Mouse (Mus musculus) E14TG2a.4 (cell line): ENCODE results near the gene Ikzf5.

Experiments used
- CTCF ChIP-seq: conservative IDR thresholded peaks from 2 replicates; pipeline ENCODE4 v1.5.1; 2014; ENCODE audit warnings: low read length
- NANOG ChIP-seq: IDR thresholded peaks from 2 replicates; pipeline ENCODE4 v1.6.1; 2014; ENCODE audit warnings: borderline replicate concordance, low read length, mixed read lengths
- POU5F1 ChIP-seq: IDR thresholded peaks from 2 replicates; pipeline ENCODE4 v1.6.1; 2014; ENCODE audit warnings: low read length, borderline replicate concordance

- TF ChIP-seq CTCF (no peak), NANOG (no peak), POU5F1 (no peak)
Observed at GRCm38 (mm10) chr7:131411221-131411940, 1.1 kb upstream of the Ikzf5 start.
